Mouse (Mus musculus) v-Abl transformed pro-B cells (cell line): ENCODE data around the gene Alpk1.

Source experiments
- in situ Hi-C, 2 experiments: fragments of 400-800 bp; cut with MboI; formaldehyde crosslinking; loops; one replicate each; pipeline ENCODE4 v1.15.1; 2025; ENCODE audit not compliant: unreplicated experiment in 2 of 2

The Alpk1 gene

DNA sequence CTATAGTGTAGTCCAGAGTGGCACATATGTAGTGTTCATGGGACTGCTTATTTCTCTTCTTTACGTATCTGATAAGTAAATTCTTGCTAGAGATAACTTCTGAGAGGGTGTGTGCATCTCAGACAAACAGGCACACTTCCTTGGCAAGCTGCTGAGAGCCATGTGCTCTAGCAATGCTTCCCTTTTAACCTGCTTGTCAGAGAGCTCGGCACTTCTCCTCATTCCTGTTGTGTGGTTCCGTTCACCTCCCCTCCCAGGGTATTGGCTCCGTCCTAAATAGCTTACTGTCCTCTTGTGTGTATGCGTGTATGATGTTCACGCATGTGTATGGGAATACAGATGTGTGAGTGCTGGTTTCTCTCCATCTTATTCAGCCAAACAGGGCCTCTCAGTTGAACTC lies 23.9 kb downstream of the Alpk1 start:
- in situ Hi-C loops: loop anchor here (5.0 to 25.0 kb wide), 7 partner anchors 132 to 569 kb away; partner anchors contain the start of genes Larp7 (in 1 of the 2) and Zgrf1 (in 1 of the 2)

DNA sequence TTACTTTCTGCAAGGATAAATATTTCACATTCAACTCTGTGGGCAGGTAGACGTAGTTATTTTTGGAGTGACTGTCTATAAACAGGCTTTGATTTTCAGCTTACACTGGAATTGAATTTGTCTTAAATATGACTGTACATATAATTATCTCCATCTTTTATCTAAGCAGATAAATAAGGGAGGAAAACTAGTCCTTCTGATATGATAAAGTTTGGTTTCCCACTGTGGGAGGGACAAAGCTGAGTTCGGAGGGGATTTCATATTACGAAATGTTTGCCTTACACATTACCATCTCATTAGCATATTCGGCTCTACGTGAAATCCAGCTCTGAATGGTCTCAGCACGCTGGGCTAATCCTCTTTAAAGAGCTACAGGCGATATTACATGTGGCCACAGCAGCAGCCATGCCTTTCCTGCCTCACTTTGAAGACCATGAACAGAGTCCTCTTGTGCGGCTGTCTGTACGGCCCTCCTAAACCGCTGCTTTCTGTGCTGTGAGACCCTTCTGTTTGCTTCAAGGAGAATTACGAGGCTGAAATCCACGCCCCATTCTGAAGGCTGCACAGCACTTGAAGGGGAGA lies 30.3 kb downstream of the Alpk1 start:
- in situ Hi-C loops: loop anchor here (5.0 to 25.0 kb wide), 9 partner anchors 108 to 1888 kb away; partner anchors contain the start of genes Larp7 (in 1 of the 2) and Zgrf1 (in 1 of the 2)

DNA sequence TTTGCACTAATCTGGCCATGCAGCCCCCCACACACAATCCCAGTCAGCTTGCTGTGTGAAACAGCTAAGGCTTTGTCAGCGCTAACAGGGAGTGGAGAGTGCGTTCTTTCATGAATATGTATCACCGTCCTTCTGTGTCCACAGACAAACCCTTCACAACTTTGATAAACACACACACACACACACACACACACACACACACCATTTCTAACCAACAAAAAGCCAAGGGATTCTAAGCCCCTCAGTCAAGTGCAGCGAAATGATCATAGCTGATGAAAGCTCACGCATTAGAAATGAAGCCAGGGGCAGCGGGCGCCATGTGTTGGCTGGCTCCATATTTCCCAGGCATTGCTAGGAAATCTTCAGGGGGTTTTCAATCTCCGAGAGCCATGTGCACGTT lies 31.1 kb downstream of the Alpk1 start:
- in situ Hi-C loops: loop anchor here in 1 of 2 experiments (5.0 to 25.0 kb wide), 3 partner anchors 107 to 1887 kb away; no protein-coding TSS in a partner anchor

DNA sequence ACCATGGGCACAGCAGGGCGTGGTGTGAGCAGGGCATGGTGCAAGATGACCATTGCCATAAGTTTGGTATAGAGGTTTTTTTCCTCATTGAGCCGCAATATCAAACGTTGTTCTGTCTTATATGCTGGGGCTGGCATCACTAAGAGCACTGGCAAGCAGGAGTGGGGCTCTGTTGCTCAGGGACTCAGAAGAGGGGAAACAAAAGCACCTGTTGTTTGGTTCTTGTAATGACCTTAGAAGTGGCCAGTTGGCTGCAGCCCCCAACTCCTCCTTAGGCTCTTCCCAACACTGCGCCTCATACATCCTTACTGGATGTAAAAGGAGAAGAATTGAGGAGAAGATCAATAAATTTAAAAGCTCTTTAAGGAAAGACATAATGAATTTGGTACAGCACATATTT lies 31.7 kb downstream of the Alpk1 start:
- in situ Hi-C loops: loop anchor here in 1 of 2 experiments (5.0 to 25.0 kb wide), 3 partner anchors 106 to 1886 kb away; no protein-coding TSS in a partner anchor

DNA sequence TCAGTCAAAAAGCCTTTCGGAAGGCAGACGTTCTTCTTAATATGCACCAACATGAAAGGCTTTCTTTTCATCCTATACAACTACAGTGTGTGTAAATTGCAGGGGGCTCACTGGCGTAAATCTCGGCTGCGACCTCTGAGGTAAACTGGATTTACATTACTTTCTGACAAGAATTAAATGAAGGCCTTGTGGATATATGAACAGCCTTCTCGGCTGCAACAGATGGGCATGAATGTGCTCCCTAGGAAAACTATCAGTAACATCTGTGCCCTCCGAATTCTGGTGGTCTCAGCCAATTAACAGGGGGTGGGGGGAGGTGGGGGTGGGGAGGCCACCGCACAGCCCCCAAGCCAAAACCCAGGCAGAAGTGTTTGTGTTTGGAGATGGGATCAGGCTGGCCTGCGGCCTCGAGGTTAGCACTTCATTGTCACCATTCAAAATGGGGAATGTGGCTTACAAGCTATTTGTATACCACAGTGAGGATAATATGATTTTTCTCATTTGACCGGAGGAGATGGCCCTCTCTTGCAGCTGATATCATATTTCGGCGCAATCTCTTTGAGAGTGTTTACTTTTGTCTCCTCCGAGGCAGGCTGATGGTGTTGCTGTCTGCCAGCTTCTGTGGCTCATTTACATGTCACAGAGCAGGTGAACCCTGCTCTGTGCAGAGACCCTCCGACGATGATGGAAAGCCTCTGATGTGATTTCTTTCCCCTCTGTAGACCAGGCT lies 34.3 kb downstream of the Alpk1 start:
- in situ Hi-C loops: loop anchor here in 1 of 2 experiments (5.0 to 25.0 kb wide), 3 partner anchors 104 to 1884 kb away; no protein-coding TSS in a partner anchor

DNA sequence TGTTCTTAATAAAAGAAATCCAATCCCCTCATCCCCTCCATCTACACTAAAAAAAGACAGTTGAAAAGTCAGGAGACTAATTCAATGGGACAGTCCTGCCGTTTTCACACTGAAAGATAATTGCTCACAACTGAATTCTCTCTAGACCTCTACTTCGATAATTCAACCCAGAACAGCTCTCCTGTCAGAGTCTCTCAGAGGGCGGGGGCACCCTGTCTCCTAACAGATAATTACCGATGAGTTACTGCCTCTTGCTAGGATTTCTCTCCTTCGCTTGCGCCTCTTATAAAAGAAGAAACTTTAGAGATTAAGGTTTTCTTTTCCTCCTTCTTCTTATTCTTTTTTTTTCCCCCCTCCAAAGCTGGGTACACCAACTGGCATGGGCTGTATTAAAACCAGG lies 34.8 kb downstream of the Alpk1 start:
- in situ Hi-C loops: loop anchor here in 1 of 2 experiments (5.0 to 25.0 kb wide), 3 partner anchors 103 to 1883 kb away; no protein-coding TSS in a partner anchor

DNA sequence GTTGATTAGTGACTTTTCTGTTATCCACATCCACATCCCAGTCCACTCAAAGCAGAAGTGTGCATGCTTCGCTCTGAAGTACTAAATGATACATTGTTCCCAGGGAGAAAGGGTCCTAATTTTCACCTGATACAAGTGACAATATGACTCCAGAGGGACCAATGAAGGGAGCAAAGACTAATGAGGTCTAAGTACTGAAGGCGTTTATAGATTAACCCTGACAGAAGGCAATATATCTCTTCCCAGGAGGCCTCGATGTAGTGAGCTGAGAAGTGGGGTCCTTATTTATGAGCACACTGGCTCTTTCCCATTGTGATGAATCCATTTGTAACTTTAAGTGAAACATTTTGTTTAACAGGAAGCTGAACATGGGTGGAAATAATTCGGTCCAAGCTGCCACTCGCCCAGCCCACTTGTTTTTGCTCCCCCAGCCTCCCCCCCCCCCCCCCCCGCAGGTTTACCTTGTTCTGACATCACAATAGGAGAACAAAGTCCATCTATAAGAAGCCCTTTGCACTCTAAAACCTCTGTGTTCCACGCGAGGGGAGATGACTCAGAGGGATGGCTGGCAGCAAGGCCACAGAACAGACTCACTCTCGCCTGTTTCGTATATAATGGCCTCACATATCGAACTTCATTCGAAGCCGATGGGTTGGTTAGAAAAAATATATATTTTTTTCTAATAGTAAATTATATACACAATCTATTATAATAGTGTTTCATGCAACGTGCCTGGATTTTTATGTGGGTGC lies 36.5 kb downstream of the Alpk1 start:
- in situ Hi-C loops: loop anchor here in 1 of 2 experiments (25.0 kb wide), 2 partner anchors 594 to 1881 kb away; no protein-coding TSS in a partner anchor

DNA sequence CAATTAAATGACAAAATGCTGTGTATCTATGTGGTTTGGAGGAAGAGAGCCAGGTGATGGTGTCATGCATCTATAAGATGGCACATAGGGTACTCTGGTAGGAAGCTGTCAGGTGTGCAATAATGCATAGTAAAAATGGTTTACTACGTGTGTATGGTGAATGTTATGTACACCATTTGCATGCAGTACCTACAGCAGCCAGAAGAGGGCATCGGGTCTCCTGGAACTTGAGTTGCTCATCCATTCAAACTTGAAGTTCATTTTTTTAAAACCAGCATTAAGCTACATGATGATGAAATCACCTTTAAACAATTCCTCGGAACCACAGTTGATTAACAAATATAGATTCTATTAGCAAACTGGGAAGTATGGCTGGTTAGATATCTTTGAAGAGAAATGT lies 38.9 kb downstream of the Alpk1 start:
- in situ Hi-C loops: loop anchor here in 1 of 2 experiments (25.0 kb wide), 2 partner anchors 596 to 1879 kb away; no protein-coding TSS in a partner anchor

DNA sequence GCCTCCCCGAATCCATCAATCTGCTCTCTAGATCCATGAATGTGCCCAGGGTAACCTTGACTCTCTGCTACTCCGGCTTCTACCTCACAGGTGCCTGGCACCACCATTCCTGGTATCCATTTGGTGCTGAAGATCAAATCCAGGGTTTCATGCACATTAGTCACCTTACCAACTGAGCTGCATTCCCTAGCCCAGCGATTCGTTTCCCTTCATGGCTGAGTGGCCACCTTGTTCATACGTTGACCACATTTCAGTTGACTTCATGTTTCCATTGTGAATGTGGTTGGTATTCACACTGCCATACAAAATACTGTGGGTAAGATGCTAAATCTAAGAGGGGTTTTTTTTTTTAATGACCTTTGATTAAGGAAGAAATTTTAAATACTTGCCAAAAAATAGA lies 42.5 kb downstream of the Alpk1 start:
- in situ Hi-C loops: loop anchor here in 1 of 2 experiments (25.0 kb wide), 2 partner anchors 599 to 1876 kb away; no protein-coding TSS in a partner anchor

DNA sequence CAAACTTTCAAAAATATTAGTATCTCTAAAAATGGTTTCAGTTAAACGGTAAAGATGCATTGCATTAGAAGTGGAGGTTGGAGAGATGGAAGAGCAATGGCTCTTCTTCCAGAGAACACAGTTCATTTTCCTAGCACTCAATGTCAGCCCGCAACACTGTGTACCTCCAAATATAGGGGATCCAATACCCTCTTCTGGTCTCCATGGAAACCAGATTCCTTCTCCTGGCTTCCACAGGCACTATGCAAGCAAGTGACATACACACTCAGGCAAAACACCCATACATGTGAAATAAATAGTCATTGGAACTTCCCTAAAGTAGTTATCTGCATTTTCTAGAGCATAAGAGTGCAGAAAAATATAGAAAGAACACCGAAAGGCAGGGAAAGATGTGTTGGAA lies 44.9 kb downstream of the Alpk1 start:
- in situ Hi-C loops: loop anchor here in 1 of 2 experiments (25.0 kb wide), 2 partner anchors 602 to 1873 kb away; no protein-coding TSS in a partner anchor

DNA sequence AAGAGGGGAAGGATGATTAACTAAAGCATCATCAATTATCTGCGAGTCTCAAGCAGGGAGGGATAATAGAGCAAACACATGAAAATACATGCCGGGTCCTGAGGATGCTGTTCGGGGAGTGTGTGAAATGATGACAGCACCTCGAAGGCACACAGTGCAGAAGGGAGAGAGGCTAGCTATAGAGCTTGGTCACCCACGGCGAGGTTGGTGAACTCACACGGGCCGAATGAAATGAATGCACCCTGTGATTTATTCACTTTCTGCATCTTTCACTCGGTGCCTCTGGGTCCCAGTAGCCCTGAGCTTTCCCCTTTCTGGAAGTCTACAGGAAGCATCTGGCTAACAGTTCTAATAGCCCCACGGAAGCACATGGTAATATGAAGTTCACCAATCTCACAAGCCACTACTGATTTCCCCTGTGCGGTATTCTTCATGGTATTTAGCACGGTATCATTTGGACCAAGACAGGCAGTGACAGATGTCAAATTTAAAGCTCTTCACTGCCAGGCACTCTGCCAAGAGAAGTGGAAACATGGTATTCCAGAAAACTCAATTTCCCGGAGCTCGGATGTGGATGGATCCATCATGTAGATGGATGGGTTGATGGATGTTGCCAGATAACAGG lies 50.7 kb downstream of the Alpk1 start:
- in situ Hi-C loops: loop anchor here in 1 of 2 experiments (25.0 kb wide), 2 partner anchors 608 to 1867 kb away; no protein-coding TSS in a partner anchor

DNA sequence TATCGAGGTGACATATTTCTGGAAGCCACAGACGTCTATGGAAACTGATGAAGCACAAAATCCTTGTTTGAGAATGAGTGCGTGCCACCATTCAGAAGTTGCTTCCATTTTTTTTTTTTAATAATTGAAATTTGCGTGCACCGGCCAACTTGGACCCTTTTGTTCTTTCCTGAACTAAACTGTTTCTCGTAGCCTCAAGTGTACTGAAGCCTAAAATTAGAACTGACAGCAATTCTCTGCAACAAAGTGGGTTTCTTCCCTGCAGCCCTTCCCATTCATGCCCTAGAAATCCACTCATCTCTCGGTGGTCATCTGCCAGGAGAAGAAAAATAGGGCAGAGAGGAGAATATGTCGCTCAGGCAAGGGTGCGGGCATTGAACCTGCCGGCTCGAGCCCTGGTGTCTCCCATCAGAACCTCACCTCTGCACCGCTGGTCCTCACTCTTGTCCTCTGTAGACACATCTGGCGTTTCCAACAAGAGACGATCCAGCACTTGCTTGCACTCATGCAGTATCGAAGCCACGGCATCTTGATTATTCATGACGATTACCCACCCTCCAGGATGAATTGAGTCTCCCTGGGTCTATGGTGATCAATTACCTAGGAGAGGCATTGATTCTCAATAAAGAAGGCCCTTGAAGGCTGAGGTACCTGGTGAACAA lies 51.3 kb downstream of the Alpk1 start:
- in situ Hi-C loops: loop anchor here in 1 of 2 experiments (25.0 kb wide), 2 partner anchors 608 to 1867 kb away; no protein-coding TSS in a partner anchor

DNA sequence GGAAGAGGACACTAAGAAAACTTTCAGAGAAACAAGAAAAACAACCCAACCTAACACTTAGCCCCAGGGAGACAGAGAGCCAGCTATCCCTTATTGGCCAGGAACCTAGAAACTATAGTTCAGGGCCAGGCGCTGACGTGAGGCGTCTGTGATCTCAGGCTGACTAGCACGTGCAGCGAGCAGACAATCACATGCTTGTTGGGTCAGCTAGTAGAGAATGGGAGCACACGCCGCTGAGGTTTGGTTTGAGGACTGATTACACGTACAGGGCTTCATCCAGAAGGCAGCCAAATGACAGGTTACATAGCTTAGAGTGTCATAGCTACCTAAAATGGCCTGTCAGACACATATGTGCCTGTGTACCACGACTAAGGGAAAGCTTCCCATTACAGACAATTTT lies 52.3 kb downstream of the Alpk1 start:
- in situ Hi-C loops: loop anchor here in 1 of 2 experiments (25.0 kb wide), 2 partner anchors 609 to 1866 kb away; no protein-coding TSS in a partner anchor

DNA sequence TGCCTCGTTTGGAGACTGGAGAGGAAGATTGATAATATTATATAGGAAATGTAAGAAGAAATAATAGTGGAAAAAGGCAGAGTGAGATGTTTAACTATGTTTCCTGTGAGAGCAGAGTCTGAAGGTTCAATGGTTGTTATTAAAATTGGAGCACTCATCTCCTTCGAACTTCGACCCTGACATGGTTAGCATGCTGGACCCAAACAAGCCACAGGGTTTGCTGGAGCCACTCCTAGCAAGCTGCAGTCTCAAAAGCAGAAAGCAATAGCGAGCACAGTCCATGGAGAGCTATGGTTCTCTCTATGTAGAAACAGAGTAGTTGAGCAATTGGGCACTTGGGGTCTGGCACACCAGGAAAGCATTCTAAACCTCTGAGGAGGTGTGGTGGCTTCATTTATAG lies 59.4 kb downstream of the Alpk1 start:
- in situ Hi-C loops: no loop called here

DNA sequence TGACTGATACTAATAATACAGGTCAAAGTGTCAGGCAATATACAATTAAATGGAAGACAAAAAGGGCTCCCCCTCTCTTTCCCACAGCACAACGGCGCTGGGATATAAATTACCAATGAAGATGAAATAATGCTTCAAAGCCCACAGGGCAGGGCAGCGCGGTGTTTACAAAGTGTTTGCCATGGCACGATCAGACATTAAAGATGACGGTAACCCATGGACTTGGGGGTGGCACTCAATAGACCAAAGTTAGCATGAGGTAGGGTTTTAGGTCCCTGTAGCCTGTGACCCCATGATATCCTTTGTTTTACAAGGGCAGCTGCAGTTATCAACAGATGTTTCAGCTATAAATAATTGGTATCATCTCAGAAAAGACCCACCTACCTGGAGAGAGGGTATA lies 60.3 kb downstream of the Alpk1 start:
- in situ Hi-C loops: no loop called here

DNA sequence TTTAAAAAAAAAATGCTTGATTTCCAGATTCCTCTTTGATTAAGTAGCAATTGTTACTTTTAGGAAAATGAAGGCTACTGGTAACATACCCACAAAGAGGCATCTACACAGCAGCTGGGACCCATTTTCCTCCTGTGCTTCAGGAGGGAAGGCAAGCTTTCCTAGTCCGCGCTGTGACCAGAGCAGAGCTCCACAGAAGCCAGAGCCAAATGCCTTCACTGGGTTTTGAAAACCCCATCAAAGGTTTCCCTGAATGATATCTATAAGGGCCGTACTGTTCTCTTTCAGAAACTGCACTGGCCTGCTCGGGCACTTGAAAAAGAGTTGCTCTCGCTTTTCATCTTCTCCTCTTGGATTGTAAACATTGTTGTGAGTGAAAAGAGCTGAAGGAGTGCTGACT lies 60.7 kb downstream of the Alpk1 start:
- in situ Hi-C loops: no loop called here

DNA sequence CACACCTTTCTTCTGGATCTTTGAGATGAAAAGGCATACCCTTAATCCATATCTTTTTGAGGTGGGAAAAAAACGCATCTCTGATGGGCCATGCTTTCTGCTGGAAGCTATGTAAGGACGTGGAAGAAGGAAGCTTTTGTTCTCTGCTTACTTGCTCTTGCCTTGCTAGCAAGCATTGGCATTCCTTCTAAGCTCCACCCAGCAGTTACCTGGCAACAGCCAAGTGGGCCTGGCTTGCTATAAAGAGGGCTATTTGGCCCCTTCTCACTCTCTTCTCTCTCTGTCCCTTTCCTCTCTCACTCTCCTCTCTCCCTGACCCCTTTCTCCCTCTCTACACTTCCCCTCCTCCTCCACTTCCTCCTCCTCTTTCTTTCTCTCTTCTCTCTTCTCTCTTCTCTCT lies 63.6 kb downstream of the Alpk1 start:
- in situ Hi-C loops: no loop called here

DNA sequence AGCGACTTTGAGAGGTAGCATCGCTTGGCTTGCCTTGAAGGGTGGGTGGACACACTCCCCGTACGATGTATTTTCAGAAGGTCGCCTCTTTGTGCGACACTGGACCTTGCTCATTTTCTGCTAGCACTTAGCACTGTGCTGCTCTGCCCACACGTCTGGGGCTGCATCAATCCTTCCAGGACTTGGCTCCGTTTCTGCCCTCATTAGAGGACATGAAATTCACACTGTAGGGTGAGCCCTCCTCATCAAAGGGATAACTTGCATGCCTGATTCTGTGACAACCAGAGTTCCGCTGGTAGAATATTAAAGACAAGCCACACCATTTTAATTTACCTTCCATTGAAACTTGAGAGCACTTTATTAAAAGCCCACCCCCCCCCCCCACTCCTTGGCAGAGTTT lies 67.2 kb downstream of the Alpk1 start:
- in situ Hi-C loops: no loop called here

DNA sequence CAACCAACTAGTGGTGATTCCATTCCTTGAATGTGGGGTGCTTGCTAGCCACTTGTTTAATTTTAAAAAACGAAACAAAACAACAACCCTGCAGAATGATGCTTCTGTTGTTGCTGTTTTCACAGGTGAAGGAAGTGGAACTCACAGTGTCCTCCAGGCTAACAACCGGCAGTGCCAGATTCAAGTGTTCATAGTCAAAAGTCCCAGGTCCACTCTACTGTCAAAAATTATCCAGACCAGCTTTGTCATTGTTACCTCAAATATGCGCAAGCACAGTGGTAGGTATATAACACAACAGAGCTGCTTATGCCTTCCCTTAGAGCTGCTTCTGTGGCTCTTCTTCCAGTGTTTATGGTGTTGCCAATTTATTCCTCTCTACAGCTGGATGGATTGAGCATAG lies 68.8 kb downstream of the Alpk1 start:
- in situ Hi-C loops: no loop called here
